Mouse (Mus musculus) retina, embryonic 14.5 days (tissue): Measurements from ENCODE around the gene Col16a1.

Experiments used
- DNase-seq: peaks from one replicate; pipeline ENCODE4 v3.0.0-alpha.2; 2015; ENCODE audit warnings: low spot score

Gene Col16a1

GRCm38 (mm10) chr4:130130641-130131350 is 83.2 kb downstream of the Col16a1 start:
- no peak for DNase-seq

GRCm38 (mm10) chr4:130131448-130132105 is 83.9 kb downstream of the Col16a1 start:
- DNase-seq, result no peak

- DNase-seq, result no peak
These were observed 85.8 kb downstream of the Col16a1 start for GRCm38 (mm10) chr4:130133399-130133798.

GRCm38 (mm10) chr4:130138441-130139213 is 91.0 kb downstream of the Col16a1 start:
- peak; percentile 87 for DNase-seq

GRCm38 (mm10) chr4:130139214-130139492 is 91.5 kb downstream of the Col16a1 start, which contains the start of gene Hcrtr1:
Gene Hcrtr1, minus strand, starts transcription at chr4:130139359.
- peak; percentile 43 for DNase-seq

- peak; percentile 52 for DNase-seq
These were observed 93.4 kb downstream of the Col16a1 start for GRCm38 (mm10) chr4:130140992-130141402.

GRCm38 (mm10) chr4:130141786-130142185 is 94.1 kb downstream of the Col16a1 start:
- no peak for DNase-seq

GRCm38 (mm10) chr4:130148405-130148804 is 100.8 kb downstream of the Col16a1 start:
- DNase-seq, result no peak
